Mouse (Mus musculus): ENCODE results near the gene Utp15.

Utp15 gene

DNA sequence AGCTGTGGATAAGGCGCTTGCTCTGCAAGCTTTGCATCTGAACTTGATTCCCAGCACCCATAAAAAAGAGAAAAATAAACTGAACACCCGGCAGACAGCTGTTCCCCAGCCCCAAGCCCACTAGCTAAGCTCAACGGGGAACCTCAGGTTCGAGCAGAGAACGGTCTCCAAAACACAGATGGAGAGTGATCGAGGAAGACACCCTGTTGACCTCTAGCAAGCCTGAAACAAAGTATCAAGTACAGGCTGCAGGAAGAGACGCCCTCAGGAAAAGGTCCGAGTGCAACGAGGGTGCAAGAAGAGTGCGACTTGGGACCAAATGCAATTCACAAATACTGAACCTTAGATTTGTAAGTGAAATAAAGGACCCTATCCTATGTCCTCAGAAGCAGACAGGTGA is 13.2 kb downstream of the Utp15 start:
- DNase-seq (ENCODE audit: low read depth) = no peak

DNA sequence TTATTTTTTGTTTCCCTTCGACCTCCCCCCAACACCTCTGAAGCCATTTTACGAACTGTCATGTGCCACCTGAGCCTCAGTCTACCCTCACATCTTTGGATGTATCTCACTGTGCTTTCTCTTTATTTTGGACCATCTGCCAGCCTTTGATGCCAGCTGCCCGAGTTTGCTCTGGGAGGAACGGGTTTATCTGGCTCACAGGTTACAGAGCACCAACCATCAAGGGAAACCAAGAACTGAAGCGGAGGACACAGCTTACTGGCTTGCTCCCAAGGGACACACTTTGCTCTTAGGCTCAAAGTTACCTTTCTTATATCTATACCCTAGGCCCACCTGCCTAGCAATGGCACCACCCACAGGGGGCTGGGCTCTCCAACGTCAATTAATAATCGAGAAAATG is 17.5 kb downstream of the Utp15 start:
- no peak for DNase-seq (ENCODE audit: low read depth)

GRCm38 (mm10) chr13:98244571-98245350 is 18.1 kb downstream of the Utp15 start:
- no peak for DNase-seq (ENCODE audit: low read depth)

DNA sequence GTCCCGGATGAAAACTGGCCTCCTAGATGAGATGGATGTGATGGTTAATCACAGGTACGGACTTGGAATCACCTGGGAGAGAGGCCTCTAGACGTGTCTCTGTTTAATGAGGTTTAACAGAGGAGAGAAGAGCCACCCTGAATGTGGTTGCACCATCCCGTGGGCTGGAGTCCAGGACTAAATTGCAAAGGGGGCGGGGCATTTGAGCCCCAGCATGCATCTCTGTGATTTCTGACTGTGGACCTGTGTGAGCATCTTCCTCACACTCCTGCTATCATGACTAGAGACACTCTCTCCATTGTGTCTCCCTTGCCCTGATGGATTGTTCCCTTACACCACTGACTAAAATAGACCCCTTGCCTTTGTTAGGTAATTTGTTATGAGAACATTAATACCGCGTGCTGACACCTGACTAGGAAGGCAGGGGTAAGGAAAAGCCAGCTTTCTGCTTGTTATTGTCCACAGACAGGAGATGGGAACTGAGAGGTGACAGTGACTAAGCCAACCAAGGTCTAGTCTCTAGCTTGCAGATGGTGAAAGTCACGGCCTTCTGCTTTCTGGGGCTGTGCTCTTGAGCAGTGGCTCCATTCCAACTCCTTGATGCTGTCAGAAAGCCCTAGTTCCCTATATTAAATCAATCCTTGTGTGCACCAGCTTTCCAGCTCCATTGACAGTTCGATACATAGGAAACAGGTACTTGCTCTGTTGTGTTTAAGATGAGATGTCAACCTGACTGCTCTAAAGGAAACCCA is 21.1 kb downstream of the Utp15 start:
- DNase-seq (ENCODE audit: low read depth) = no peak

DNA sequence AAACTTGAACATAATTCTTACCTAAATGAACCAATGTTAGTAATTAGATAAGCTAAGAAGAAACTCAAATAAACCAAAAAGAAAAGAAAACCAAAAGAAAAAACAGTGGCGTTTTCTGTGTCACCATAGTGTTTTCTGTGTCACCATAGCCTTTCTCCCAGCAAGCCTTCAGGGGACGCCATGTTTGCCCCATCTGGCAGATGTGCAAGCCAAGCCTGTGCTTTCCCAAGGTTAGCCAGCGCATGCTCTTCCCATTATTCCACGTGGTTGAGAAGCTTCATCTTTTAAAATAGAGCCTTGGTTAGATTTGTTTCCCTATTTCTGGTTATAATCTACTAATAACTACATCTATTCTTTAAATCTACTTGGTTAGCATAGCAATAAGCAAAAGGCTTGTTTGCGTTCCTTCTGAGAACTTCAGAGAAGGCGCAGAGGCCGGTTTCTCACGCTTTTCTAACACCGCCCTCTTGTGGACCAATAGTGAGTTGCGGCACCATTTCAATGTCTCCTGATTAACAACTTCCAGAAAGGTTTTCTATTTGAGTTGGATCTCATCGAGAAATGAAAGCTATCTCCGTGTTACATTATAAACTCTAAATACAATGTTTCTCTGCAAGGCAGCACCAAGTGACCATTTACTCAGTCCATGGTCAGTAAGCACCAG is 22.7 kb downstream of the Utp15 start:
- peak; percentile 74 for DNase-seq (ENCODE audit: low read depth)

- DNase-seq (ENCODE audit: low read depth) = no peak
These were observed 27.4 kb downstream of the Utp15 start for GRCm38 (mm10) chr13:98235451-98235850.

DNA sequence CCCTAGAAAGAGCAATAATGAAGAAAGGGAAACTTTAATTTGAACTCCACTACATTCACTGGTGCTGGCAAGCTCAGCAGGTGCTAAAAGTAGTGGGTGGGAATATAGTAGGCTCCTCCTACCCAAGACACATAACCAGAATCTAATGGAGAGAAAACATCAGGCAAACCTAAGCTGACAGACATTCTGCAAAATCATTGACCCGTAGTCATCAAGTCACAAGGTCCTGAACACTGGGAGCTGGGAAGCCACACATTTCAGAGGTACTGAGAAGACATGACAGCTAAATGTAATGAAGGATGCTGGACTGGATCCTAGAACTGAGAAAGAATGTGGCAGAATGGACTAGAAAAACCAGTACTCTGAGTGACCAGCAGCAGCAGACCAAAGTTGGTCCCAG is 32.3 kb downstream of the Utp15 start:
- DNase-seq (ENCODE audit: low read depth) = no peak

- DNase-seq (ENCODE audit: low read depth) = no peak
These were observed 36.6 kb downstream of the Utp15 start for GRCm38 (mm10) chr13:98226225-98226624.

DNA sequence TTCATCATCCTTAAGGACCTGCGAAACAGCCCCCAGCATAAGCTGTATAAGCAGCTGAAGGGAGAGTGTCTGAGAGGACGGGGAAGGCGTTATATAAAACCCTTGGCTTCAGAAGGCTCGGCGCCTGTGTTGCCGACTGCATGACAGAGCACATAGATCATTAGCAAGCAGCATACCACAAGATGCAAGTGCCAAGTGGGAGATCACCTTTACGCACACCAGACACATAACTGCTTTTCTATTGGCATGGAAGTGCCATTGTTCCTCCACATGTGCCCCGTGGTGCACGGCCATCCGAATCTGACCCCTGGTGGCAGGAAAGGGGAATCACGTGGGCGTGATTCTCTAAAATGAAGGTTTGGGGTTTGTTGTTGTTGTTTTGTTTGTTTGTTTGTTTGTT is 40.0 kb downstream of the Utp15 start:
- DNase-seq (ENCODE audit: low read depth) = peak; percentile 39

GRCm38 (mm10) chr13:98210137-98210536 is 52.7 kb downstream of the Utp15 start:
- DNase-seq (ENCODE audit: low read depth) = no peak

DNA sequence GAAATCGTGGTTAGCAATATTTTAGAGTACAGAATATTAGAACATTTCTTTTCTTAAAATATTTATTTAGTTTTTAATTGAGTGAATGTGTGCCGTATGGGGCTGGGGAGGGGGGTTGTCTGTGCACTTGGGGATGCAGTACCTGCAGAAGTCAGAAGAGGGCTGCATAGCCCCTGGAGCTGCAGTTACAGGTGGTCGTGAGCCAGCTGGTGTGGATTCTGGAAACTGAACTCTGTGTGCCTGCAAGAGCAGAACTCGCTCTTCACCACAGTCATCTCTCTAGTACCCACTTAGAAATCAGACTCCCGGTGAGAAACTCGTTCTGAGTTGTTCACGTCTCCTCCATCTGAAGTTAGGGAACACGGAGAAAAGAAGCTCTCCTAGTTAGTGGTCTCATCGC is 54.0 kb downstream of the Utp15 start:
- DNase-seq (ENCODE audit: low read depth) = no peak

- DNase-seq (ENCODE audit: low read depth) = no peak
These were observed 56.3 kb downstream of the Utp15 start for GRCm38 (mm10) chr13:98206546-98206870.

- peak; percentile 34 for DNase-seq (ENCODE audit: low read depth)
These were observed 56.9 kb downstream of the Utp15 start, which contains the start of gene Arhgef28 for GRCm38 (mm10) chr13:98205771-98206545. TSS of gene Arhgef28 (minus strand) at chr13:98206439.

GRCm38 (mm10) chr13:98205111-98205510 is 57.7 kb downstream of the Utp15 start:
- DNase-seq (ENCODE audit: low read depth) = no peak

DNA sequence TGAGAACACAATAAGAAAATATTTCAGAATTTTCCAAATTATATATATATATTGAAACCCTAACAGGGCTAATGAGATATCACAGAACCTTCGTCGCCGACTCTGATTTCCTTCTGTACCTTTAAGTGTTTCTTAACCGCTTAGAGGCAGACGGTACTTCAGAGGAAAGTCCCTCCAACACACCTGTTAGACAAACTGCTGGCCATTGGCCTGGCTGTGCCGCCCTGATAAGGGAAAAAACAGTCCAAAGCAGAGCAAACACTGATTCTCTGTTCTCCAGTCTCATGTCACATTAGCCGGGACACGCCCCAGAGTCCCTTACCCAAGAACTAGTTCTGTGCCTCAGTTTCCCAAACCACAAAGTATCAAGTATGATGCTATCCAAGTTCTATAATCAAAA is 58.5 kb downstream of the Utp15 start:
- DNase-seq (ENCODE audit: low read depth) = no peak

- DNase-seq (ENCODE audit: low read depth) = no peak
These were observed 61.4 kb downstream of the Utp15 start for GRCm38 (mm10) chr13:98201436-98201835.

Measured in induced T-regulatory cell, adult 2 months (primary cell).